Mouse (Mus musculus) A20 (cell line): Measurements from ENCODE around the gene Cyb5r2.

Experiments
- DNase-seq: peaks from one replicate; pipeline ENCODE4 v3.0.0-alpha.2; 2011; ENCODE audit warnings: low read depth, low spot score

The Cyb5r2 gene

GRCm38 (mm10) chr7:107757308-107758151 is at the start of gene Cyb5r2:
TSS of gene Cyb5r2 (minus strand) at chr7:107758032.
- no peak for DNase-seq

- DNase-seq: no peak
Measured at GRCm38 (mm10) chr7:107802138-107802537, 44.3 kb upstream of the Cyb5r2 start.

DNA sequence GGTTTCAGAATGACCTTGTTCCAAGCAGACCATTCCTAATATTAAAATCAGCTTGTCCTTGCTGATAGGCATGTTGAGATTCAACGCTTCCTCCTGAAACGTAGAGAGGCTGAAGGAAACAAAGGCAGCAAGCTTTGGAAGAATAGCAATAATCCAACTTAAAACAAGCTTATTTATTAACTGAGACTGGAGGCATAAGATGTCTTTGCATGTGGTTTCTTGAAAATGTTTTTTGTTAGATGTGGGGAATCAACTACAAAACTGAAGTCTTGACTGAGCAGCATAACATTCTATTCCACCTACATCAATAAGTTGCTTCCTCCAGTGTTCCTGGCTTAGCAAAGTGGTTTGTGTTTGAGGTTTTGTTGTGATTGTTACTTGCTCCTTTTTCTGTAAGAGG is 43.3 kb upstream of the Cyb5r2 start, which contains the start of gene Ovch2:
Gene Ovch2 (minus strand): TSS at position 101 of the 400 bp plus-strand sequence.
- no peak for DNase-seq

DNA sequence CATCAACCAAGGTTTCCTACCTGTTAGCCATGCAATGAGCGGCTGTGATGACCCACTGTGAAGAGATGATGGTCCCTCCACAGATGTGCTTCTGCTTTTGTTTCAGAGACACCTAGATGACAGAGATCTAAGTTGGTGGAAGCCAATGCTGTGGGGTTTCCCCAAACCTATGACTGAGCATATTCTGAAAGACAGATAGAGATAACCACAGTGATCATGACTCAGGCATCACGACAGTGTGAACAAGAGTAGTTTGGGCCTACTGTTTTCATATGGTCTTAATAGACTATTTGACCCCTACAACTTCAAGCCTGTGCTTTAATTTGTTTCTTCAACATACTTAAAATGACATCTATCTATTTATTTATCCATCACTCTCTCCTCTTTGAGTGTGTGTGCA is 38.7 kb upstream of the Cyb5r2 start:
- DNase-seq: no peak

GRCm38 (mm10) chr7:107787977-107788620 is 30.3 kb upstream of the Cyb5r2 start:
- DNase-seq: peak; percentile 33

- peak; percentile 22 for DNase-seq
Measured at GRCm38 (mm10) chr7:107779611-107780010, 21.8 kb upstream of the Cyb5r2 start.

GRCm38 (mm10) chr7:107778216-107778615 is 20.4 kb upstream of the Cyb5r2 start:
- DNase-seq: no peak

GRCm38 (mm10) chr7:107770812-107771211 is 13.0 kb upstream of the Cyb5r2 start:
- no peak for DNase-seq

DNA sequence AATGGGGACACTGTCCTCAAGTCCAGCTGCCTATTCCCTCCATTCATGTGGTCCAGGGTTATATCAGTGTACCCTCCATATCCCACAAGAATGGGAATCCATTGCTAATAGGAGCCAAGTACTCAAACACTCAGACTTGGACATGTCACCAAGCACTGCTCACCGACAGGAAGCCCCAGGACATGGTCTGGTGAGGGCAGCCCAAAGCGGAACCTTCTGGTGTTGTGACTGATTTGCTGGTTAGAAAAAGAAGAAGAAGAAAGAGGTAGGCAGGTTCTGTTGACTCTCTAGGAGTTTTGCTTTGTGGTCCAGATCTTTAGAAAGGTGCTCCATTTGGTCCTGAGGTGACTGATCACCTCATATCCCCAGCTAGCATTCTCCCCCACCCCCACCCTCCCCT is 1.1 kb downstream of the Cyb5r2 start:
- peak; percentile 18 for DNase-seq

DNA sequence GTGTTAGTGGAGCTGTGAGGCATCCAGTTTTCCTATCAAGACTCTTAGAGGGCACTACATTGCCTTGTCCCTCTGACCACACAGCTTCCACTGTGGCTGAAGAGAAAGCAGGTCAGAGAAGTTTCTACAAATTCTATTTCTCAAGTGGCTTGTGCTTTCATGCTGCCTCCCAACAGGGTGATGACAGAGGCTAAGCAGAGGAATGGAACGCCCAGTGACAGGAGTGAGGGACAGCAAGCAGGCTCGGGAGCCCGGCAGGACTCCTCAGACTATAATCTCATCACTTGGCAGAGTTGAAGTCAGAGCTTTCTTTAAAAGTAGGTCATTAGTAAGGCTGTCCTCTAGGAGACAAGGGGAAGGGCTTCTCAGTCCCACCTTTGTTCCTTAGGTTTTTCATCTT is 1.9 kb downstream of the Cyb5r2 start:
- no peak for DNase-seq

- DNase-seq: no peak
Measured at GRCm38 (mm10) chr7:107752031-107752520, 5.8 kb downstream of the Cyb5r2 start.

GRCm38 (mm10) chr7:107749721-107750120 is 8.1 kb downstream of the Cyb5r2 start:
- no peak for DNase-seq

DNA sequence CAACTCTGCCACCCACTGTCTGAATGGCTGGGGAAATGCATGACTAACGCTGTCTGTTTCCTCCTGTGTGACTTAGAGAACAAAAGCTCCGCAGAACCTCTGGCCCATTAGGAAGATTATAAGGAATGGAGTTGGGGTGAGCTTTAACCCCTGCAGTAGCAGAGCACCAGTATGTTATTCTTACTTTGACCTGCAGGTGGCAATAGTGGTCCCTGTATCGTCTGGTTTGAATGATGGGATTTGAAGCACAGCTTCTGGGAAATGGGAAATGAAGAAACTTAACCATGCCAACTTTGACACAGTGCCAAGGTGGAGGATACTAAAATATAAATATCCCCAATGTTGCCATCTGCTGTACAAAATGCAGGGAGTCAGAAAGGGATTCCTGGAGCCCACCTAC is 8.6 kb downstream of the Cyb5r2 start:
- DNase-seq: peak; percentile 53

- DNase-seq: peak; percentile 72
Measured at GRCm38 (mm10) chr7:107747954-107748353, 9.9 kb downstream of the Cyb5r2 start.

- no peak for DNase-seq
Measured at GRCm38 (mm10) chr7:107747476-107747875, 10.4 kb downstream of the Cyb5r2 start.

DNA sequence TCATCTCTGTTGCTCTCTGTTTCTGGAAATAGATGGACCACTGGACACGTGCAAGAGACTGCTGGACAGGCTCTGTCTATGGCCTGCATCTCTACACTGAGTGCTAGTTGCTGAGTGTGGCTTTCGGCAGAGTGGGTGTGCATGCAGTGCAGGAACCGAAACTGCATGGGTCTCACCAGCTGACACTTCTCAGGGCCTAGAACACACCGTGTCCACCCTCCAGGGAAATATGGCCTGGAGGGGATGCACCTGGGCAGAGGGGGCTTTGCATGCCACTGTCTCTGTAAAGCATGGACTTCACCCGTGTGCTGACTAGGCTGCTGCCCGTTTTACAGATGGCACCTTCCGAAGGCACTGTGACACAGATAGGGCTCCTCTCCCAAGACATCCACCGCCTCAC is 11.8 kb downstream of the Cyb5r2 start:
- peak; percentile 52 for DNase-seq

GRCm38 (mm10) chr7:107745111-107745510 is 12.7 kb downstream of the Cyb5r2 start:
- no peak for DNase-seq

GRCm38 (mm10) chr7:107744454-107744853 is 13.4 kb downstream of the Cyb5r2 start:
- DNase-seq: no peak

GRCm38 (mm10) chr7:107742963-107743465 is 14.8 kb downstream of the Cyb5r2 start:
- DNase-seq: no peak

GRCm38 (mm10) chr7:107738726-107739125 is 19.1 kb downstream of the Cyb5r2 start:
- peak; percentile 22 for DNase-seq

GRCm38 (mm10) chr7:107733162-107733561 is 24.7 kb downstream of the Cyb5r2 start:
- no peak for DNase-seq

DNA sequence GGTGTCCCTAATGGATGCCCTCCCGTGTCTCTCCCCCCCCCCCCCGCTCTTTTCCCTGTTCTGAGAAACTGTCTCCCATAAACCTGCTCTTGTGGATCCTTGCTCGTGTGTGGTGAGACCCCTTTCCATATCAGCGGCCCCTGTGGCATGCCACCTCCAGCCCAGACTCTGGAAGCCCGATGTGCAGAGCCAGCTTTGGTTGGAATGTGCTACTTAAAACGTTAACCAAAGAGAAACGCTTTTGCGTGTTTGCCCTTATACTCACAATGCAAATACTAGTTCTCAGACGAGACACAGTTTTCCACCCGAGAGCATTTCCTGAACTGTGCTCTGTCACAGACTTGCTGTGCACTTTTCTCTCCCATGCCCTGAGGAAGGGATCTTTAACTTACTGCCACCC is 27.2 kb downstream of the Cyb5r2 start:
- DNase-seq: no peak

GRCm38 (mm10) chr7:107727538-107727937 is 30.3 kb downstream of the Cyb5r2 start:
- no peak for DNase-seq
